Mouse (Mus musculus) megakaryocyte-erythroid progenitor cell, adult 5-6 weeks (primary cell): ENCODE data around the gene Rnase2b. TPM values are rescaled to one million over a fixed set of nuclear protein-coding genes. Genes with fewer than 3 reads are reported as not detected.
"Not testable (repeated sequence)": the region's sequence is repeated elsewhere in the genome, so short reads cannot be mapped to it uniquely, and the experiment has no call there.

Experiments
- ATAC-seq: replicated peaks from 2 replicates; pipeline ENCODE4 v1.8.0; 2016; ENCODE audit warnings: mild to moderate bottlenecking, inconsistent platforms; ENCODE audit not compliant: severe bottlenecking, poor library complexity, low FRiP score, low TSS enrichment
- total RNA-seq, 2 experiments: library from RNA; stranded (forward) in 1 of 2; stranded (reverse) in 1 of 2; fragments of 200-1000, 215-1000 nt in 1 of 2; fragments of >200 nt in 1 of 2; fragmentation: Nextera tagmentation in 1 of 2; gene quantifications; 2 replicates each; pipeline ENCODE4 v1.2.3; 2014 to 2017

Gene Rnase2b
- not detected in 2 replicates for total RNA-seq (2014; fragmentation: Nextera tagmentation)
- not detected in 2 replicates for total RNA-seq (2017)

GRCm38 (mm10) chr14:51161976-51162375 is at the start of gene Rnase2b:
Gene Rnase2b (plus strand): TSS chr14:51162260.
- ATAC-seq = not testable (repeated sequence)

DNA sequence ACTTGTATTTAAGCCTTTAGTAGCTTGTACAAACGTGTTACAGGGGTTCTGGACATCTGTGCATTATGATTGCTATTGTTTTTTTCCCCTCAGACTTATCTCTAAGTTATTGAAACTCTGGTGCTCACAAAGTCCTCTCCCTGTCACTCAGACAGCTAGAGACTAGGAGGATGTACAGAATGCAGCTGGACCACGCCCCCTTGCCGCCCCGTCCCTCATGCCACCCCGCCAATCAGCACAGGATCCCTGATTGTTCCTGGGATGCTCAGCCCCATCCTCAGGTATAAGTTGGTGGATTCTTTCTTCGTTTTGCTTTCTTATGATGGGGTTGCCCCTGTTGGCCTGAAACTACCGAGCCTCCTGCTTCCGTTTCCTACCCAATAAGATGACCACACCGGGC is 48.6 kb upstream of the Rnase2b start:
- ATAC-seq = no peak

DNA sequence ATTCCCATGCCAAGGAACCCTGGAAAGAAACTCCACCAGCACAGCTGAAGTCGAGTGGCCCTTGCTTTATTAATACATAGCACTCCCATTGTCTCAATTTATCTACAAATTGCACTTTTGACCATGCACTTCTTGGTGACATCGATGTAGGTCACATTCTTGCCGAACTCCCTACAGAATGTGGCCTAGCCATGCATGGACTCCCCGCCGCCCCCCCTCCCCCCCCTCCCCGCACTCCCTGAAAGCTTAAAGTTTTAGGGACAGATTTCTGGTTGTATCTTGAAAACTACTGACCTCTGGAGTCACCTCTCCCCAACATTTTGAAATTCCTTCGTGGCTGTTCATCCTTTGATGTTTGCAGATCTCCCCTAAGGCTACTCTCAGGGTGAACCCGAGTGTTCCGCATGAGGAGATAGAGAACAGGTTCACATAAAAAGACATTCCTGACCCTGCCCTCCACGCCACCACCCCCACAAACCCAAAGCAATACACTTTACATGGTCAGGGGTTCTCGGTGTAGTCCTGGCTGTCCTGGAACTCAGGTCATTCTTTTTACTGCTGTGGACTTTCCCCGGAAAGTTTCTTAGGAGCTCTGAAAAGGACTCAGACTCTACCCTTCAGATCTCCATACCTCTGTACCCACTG is 48.0 kb upstream of the Rnase2b start, which contains the start of gene Eddm3b:
Gene Eddm3b (plus strand): TSS at position 511 of the 645 bp plus-strand sequence.
- no peak for ATAC-seq

GRCm38 (mm10) chr14:51125684-51126083 is 36.4 kb upstream of the Rnase2b start:
- no peak for ATAC-seq

- ATAC-seq = peak; percentile 72
Measured at GRCm38 (mm10) chr14:51127648-51128258, 34.3 kb upstream of the Rnase2b start.

DNA sequence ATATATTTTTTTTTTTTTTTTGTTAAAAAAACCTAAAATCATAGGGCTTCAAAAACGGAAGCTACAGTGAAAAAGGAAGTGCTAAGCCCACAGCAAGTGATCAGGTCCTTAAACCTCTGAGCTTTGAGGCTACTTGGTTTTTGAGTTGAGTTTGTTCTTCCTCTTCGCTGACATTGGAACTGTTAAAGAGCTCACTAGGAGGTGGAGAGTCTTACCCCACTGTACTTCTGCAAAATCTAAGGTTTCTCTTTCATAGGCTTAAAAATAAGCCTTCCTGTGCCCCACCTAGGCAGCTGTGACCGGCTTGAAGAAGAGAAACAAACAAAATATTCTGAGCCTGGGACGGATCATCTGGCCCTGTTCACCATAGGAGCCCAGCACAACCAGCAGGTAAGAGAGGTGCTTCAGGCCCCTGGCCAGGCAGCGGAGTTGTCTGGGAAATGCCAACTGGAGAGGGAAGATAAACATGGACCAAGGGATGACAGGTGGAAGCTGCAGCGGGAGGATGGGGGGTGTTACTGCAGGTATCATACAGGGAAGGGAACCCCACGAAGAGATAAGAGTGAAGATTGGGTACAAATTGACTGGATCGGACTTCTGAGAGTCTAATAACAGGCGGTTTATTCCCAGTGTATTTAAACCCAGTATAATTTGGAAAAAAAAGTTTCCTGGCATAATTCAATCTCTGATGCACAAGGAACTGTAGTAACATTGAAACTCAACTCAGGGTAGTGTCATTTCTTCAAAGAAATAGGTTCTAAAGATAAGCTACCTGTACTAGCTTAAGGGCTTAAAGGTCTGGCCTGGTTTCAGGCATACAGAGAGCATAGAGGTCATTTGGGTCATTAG is 33.1 kb upstream of the Rnase2b start:
- no peak for ATAC-seq

DNA sequence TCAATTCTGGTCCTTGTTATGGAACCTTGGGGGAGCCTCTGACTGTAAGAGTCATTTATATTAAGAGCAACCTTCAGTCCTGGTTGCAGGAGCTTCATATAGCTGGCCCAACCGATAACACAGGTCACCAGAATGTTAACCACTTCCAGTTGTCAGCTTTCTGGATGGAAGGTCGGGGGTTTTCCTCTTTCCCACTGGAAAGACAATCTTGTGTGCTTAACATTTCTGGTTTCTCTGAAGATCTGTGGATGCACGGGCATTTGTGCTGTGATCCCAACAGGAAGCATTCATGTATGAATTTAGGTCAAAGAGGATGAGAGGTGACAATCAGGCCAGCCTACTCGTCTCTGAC is 32.5 kb upstream of the Rnase2b start:
- ATAC-seq = no peak

- peak; percentile 91 for ATAC-seq
Measured at GRCm38 (mm10) chr14:51130315-51130940, 31.6 kb upstream of the Rnase2b start.

GRCm38 (mm10) chr14:51131086-51131815 is 30.8 kb upstream of the Rnase2b start:
- ATAC-seq = no peak

- no peak for ATAC-seq
Measured at GRCm38 (mm10) chr14:51132372-51132771, 29.7 kb upstream of the Rnase2b start.

GRCm38 (mm10) chr14:51140342-51140741 is 21.7 kb upstream of the Rnase2b start:
- 0 out of 2 replicates have a peak, but pooled peaks have one; percentile 30 for ATAC-seq

GRCm38 (mm10) chr14:51142119-51142518 is 19.9 kb upstream of the Rnase2b start:
- ATAC-seq = no peak

DNA sequence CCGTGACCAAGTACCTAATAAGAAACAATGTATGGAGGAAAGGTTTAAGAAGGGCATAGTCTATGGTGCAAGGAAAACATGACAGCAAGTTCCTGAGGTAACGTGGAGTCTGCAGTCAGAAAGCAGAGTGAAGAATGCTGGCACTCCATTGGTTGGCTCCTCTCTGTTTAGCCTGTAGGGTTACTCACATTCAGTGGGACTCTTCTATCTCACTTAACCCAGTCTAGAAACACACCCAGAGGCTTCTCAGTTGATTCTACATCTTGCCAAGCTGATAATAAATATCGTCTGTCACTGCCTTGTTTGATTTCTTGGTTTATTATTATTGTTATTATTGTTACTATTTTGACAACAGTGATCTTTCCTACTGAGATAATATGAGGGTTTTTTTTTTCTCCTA is 19.5 kb upstream of the Rnase2b start:
- peak; percentile 85 for ATAC-seq

GRCm38 (mm10) chr14:51143287-51143686 is 18.8 kb upstream of the Rnase2b start:
- no peak for ATAC-seq

GRCm38 (mm10) chr14:51143937-51144336 is 18.1 kb upstream of the Rnase2b start:
- ATAC-seq = peak; percentile 73

GRCm38 (mm10) chr14:51144451-51144850 is 17.6 kb upstream of the Rnase2b start:
- ATAC-seq = no peak

GRCm38 (mm10) chr14:51145521-51145920 is 16.5 kb upstream of the Rnase2b start:
- no peak for ATAC-seq

GRCm38 (mm10) chr14:51146685-51147084 is 15.4 kb upstream of the Rnase2b start, which contains the start of gene Rnase1:
Gene Rnase1 (minus strand): TSS chr14:51146785.
- ATAC-seq = no peak

- ATAC-seq = no peak
Measured at GRCm38 (mm10) chr14:51148006-51148405, 14.1 kb upstream of the Rnase2b start.
